Mouse (Mus musculus) spleen, postnatal 36 days (tissue): Measurements from ENCODE around the gene Ffar1.
"Not testable (repeated sequence)": the region's sequence is repeated elsewhere in the genome, so short reads cannot be mapped to it uniquely, and the experiment has no call there.

Source experiments
- DNase-seq, 2 experiments: peaks; one replicate each; pipeline ENCODE4 v3.0.0; 2022; ENCODE audit warnings: low spot score in 2 of 2, mixed read lengths in 1 of 2

The Ffar1 gene

GRCm38 (mm10) chr7:30847934-30848333 is 13.4 kb downstream of the Ffar1 start:
- DNase-seq: no peak

GRCm38 (mm10) chr7:30847386-30847785 is 14.0 kb downstream of the Ffar1 start:
- no peak for DNase-seq

- DNase-seq: no peak
Measured at GRCm38 (mm10) chr7:30846505-30847053, 14.8 kb downstream of the Ffar1 start.

DNA sequence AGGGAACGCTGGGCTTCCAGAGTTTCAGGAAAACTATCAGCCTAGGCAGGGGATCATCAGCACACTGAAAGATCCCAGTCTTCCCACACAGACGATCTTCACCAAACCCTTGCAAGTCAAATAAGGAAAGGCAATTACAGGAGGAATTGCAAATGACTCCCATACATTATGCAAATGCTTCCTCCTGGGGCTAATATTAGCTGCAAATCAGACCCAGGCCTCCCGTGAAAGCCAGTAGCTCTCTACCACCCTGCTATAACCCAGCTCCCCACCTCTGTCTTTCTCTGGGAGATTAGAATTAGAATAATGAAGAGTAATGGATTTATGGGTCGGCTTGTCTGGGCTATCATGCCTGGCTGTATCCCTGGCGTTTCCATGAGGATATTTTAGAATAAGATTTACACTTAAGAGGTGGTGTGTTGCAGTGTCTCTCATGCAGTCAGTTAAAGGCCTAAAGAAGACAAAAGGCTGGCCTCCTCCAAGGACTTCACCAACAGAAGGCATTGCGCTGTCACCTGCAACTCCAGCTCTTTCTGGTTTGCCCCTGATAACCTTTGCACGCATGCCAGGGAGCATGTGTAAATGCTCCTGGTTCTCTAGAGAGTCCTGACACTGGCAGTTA is 16.6 kb downstream of the Ffar1 start:
- DNase-seq: no peak

GRCm38 (mm10) chr7:30842092-30842491 is 19.3 kb downstream of the Ffar1 start:
- peak; percentile 58 to 67 for DNase-seq

DNA sequence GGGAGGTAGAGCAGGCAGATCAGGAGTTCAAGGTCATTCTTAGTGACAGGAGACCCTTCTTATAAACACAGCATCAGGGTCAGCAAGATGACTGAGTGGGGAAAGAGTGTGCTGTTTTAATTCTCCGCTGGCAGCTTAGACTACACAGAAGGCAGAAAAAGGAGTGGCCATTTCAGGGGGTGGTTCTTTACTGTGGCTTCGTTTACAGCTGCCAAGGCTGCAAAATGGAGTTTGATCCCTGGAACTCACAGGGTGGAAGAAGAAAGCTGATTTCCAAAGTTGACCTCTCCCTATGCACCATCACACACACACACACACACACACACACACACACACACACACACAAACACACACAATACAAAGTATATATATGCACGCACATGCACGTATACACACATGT is 20.0 kb downstream of the Ffar1 start:
- DNase-seq: no peak

GRCm38 (mm10) chr7:30840306-30840705 is 21.1 kb downstream of the Ffar1 start:
- DNase-seq: no peak

DNA sequence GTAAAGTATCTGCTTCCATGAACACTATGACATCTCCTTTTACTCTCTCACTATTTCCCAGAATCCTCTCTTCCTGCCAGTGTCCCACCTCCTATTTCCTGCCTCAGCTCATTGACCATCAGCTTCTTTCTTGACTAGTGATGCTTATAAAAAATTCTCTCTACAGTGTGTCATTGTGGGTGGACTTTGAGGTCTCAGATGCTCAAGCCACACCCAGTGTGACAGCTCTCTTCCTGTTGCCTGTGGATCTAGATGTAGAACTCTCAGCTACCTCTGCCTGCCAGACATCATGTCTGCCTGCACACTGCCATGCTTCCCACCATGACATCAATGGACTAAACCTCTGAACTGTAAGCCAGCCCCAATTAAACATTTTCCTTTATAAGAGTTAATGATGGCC is 24.1 kb downstream of the Ffar1 start:
- no peak for DNase-seq

- not testable (repeated sequence) for DNase-seq
Measured at GRCm38 (mm10) chr7:30832684-30833083, 28.7 kb downstream of the Ffar1 start.

DNA sequence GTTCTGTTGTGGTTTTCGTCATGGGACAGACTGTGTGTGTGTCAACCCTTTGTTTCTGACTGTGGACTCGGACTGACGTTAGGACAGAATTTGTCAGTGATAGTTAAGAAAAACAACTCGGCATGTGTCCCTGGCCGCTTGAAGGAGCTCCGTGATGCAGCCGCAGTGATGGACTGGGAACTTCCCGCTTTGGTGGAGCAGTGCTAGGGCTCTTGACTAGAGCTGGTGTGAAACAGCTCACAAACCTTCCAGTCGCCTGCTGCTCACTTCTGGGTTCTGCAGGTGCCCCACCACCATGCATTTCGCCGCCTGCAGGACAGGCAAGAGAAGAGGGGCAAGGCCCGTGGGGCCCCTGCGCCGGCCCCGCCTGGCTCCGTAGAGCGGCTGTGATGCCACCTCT is 29.1 kb downstream of the Ffar1 start:
- DNase-seq: no peak

- no peak for DNase-seq
Measured at GRCm38 (mm10) chr7:30829428-30829827, 31.9 kb downstream of the Ffar1 start.

GRCm38 (mm10) chr7:30828871-30829270 is 32.5 kb downstream of the Ffar1 start:
- DNase-seq: not testable (repeated sequence)

DNA sequence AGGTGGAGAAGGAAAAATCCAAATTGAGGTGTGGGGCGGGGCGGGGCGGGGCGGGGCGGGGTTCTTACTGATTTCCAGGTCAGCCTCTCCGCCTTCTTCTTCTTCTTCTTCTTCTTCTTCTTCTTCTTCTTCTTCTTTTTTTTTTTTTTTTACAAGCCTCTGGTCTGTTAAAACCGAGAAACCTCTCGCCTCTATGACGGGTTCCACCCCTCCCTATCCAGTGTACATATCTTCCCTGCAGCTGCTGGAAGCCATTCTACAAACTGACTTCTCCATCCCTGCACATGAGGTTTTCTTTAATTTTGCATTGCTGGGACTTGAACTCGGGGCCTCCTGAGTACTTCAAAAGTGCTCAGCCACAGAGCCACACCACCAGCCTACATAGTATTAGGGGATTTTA is 34.7 kb downstream of the Ffar1 start:
- no peak for DNase-seq

- DNase-seq: no peak
Measured at GRCm38 (mm10) chr7:30824306-30824705, 37.1 kb downstream of the Ffar1 start.

DNA sequence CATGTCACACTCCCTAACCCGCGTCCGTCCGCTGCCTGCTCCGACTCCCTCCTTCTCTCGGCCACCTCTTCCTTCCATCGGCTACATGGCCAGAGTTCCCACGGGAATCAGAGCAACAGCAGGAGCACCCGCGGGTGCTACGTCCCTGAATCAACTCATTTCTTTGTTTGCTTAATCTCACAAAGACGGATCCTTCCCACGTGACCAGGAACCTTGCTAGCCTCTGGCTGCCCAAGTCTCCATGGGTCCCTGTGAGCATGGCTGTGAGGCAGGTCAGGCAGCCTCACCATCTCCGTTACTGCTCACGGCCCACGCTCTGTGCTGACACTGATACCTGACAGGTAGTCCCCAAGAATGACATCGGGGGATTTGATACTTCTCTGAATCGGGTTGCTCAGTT is 37.7 kb downstream of the Ffar1 start, which contains the start of gene Ffar2:
Gene Ffar2 (minus strand): TSS at position 101 of the 400 bp plus-strand sequence.
- no peak for DNase-seq

- no peak for DNase-seq
Measured at GRCm38 (mm10) chr7:30821532-30821931, 39.8 kb downstream of the Ffar1 start.

GRCm38 (mm10) chr7:30820854-30821445 is 40.4 kb downstream of the Ffar1 start:
- peak in 1 of 2 experiments; percentile 15 for DNase-seq

DNA sequence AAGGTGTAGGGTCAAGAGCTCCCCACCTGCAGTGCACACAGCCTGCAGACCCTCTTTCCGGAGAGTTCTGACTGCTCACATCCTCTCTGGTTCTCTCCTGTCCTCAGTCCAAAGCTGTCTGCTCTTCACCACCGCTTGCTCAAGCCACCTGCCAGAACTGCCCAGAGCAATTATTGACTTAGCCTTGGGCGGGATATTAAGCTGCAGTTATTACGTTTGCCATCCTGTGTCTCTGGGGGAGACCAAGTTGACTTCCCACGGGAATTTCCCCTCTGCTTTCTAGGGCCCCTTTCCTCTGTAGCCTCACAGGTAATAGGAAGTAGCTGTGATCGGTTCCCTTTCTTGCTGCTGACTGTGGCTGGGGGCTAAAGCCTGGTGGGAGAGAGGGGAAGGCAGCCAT is 41.2 kb downstream of the Ffar1 start:
- peak; percentile 31 to 38 for DNase-seq

GRCm38 (mm10) chr7:30812291-30812807 is 49.0 kb downstream of the Ffar1 start:
- DNase-seq: peak in 1 of 2 experiments; percentile 29

GRCm38 (mm10) chr7:30811757-30812290 is 49.5 kb downstream of the Ffar1 start:
- peak in 1 of 2 experiments; percentile 15 for DNase-seq

GRCm38 (mm10) chr7:30810319-30810718 is 51.0 kb downstream of the Ffar1 start:
- DNase-seq: no peak
